Mouse (Mus musculus) cortical plate, adult 2 months (tissue): ENCODE data around the gene Cpb1. TPM values are rescaled to one million over a fixed set of nuclear protein-coding genes. Genes with fewer than 3 reads are reported as not detected.

Source experiments
- H3K27ac ChIP-seq: fragments of 200-500 bp; 2 replicates; pipeline ENCODE4 v1.5.1; 2012; ENCODE audit warnings: low read length, control low read depth, inconsistent platforms; ENCODE audit not compliant: insufficient read depth
- H3K4me1 ChIP-seq: fragments of 200-500 bp; 2 replicates; pipeline ENCODE4 v1.6.1; 2011; ENCODE audit warnings: low read length; ENCODE audit not compliant: control insufficient read depth, insufficient read depth
- H3K4me3 ChIP-seq: fragments of 200-500 bp; 2 replicates; pipeline ENCODE4 v1.5.1; 2011; ENCODE audit warnings: mild to moderate bottlenecking, low read length, control low read depth; ENCODE audit not compliant: insufficient read depth
- CTCF ChIP-seq: fragments of 200-500 bp; IDR thresholded peaks from 2 replicates; pipeline ENCODE4 v1.5.1; 2011; ENCODE audit warnings: mild to moderate bottlenecking, control low read depth, low read length; ENCODE audit not compliant: insufficient read depth; ENCODE audit errors: extremely low read depth
- POLR2A ChIP-seq: fragments of 200-500 bp; IDR thresholded peaks from 2 replicates; pipeline ENCODE4 v1.6.1; 2011; ENCODE audit warnings: mild to moderate bottlenecking, low read length, control low read depth; ENCODE audit not compliant: insufficient read depth; ENCODE audit errors: extremely low read depth
- polyA plus RNA-seq: library from polyadenylated mRNA; depleted of rRNA; stranded (reverse); fragments of >200 nt; gene quantifications from 2 replicates; pipeline ENCODE4 v1.2.3, GENCODE M21; 2012; rRNA removed

The Cpb1 gene
- polyA plus RNA-seq, 1 experiment = 0.04 TPM

DNA sequence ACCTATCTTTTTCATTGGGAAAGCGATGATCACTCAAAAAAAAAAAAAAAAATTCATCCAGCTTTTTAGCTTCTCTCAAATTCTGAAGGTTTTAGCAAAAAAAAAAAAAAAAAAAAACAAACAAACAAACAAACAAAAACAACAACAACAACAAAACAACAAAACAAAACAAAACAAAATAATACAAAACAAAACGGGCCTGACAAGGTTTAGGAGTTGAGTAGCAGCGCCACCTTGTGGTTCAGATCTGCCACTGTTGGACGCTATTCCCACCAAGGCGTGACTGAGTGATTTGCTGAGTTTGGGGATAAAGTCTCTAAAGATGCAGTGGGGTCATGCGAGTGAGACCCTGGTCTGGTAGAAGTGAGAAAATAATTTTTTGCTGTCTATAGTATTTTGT is 76.7 kb downstream of the Cpb1 start:
- TF ChIP-seq POLR2A = no peak
- TF ChIP-seq CTCF = peak; percentile 92
- Histone ChIP-seq H3K27ac (no peak overlapping the region), H3K4me1 (no peaks in the 10 kb centered on the region)

More for the DNA sequence above, 76.7 kb downstream of the Cpb1 start:
- no peak overlapping the region for H3K4me3 ChIP-seq

Other genes with a start within 250 kb of the Cpb1 start
- gene Hps3, start 240.4 kb downstream of the Cpb1 start, polyA plus RNA-seq = 15.5 and 16.6 TPM in 2 replicates
- 14.7 and 15.3 TPM in 2 replicates for gene Hltf, start 217.9 kb downstream of the Cpb1 start, polyA plus RNA-seq
- 37.0 and 38.3 TPM in 2 replicates for gene Gyg, start 120.4 kb downstream of the Cpb1 start, polyA plus RNA-seq
- 0.10 and 0.19 TPM in 2 replicates for gene Cpa3, start 33.6 kb downstream of the Cpb1 start, polyA plus RNA-seq
- 0.11 and 0.15 TPM in 2 replicates for gene Agtr1b, start 91.4 kb upstream of the Cpb1 start, polyA plus RNA-seq